Mouse (Mus musculus) lung, postnatal 0 days (tissue): ENCODE results near the gene Pcp4l1.

Source experiments
- CTCF ChIP-seq: IDR thresholded peaks from 2 replicates; pipeline ENCODE4 v1.5.1; 2016; ENCODE audit warnings: antibody characterized with exemption, mild to moderate bottlenecking
- EP300 ChIP-seq: IDR thresholded peaks from 2 replicates; pipeline ENCODE4 v1.6.1; 2016; ENCODE audit warnings: antibody characterized with exemption, mild to moderate bottlenecking, control low read depth

DNA sequence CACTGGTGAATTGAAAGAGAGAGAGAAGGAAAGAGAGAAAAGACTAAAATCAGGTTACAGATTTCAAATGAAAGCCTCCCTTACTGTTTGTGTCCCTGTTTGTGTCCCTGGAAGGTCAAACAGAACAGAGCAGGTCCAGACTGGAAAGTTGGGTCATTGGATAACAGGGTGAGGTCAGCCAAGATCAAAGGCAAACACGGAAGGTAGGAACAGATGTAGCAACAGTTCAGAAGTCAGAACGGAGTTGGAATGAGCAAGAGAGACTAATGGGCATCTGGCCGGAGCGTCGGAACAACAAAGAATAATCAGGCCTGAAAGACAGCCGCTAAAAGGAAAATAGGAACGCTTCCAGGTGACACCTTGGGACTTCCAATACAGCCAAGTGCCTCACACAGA is 8.2 kb upstream of the Pcp4l1 start:
- TF ChIP-seq EP300 (no peak), CTCF (no peak)
